Mouse (Mus musculus) neural tube, embryonic 14.5 days (tissue): Measurements from ENCODE around the gene Smg6. TPM values are rescaled to one million over a fixed set of nuclear protein-coding genes. Genes with fewer than 3 reads are reported as not detected.

Source experiments
- ATAC-seq: fragments of 200-750 bp; cut with Nextera tagmentation; 2 replicates; pipeline ENCODE4 v1.8.0; 2017; ENCODE audit warnings: low read depth, mild to moderate bottlenecking, moderate TSS enrichment, moderate library complexity
- H3K27ac ChIP-seq: fragments of 300-500 bp; sonication (generic); 2 replicates; pipeline ENCODE4 v1.5.1; 2014; ENCODE audit warnings: low read depth, mild to moderate bottlenecking, control low read depth, low read length, moderate library complexity, mixed read lengths
- H3K27me3 ChIP-seq: fragments of 300-500 bp; sonication (generic); 2 replicates; pipeline ENCODE4 v1.6.1; 2014; ENCODE audit warnings: low read length; ENCODE audit not compliant: control insufficient read depth, insufficient read depth
- H3K36me3 ChIP-seq: fragments of 300-500 bp; sonication (generic); 2 replicates; pipeline ENCODE4 v1.6.1; 2014; ENCODE audit warnings: low read length, mixed read lengths; ENCODE audit not compliant: control insufficient read depth, insufficient read depth
- H3K4me1 ChIP-seq: fragments of 300-500 bp; sonication (generic); 2 replicates; pipeline ENCODE4 v1.6.1; 2014; ENCODE audit warnings: low read length; ENCODE audit not compliant: control insufficient read depth, insufficient read depth
- H3K4me2 ChIP-seq: fragments of 300-500 bp; sonication (generic); 2 replicates; pipeline ENCODE4 v1.6.1; 2014; ENCODE audit warnings: mild to moderate bottlenecking, low read depth, low read length, control low read depth
- H3K4me3 ChIP-seq: fragments of 300-500 bp; sonication (generic); 2 replicates; pipeline ENCODE4 v1.5.1; 2014; ENCODE audit warnings: low read depth, low read length, control low read depth, mixed read lengths
- H3K9ac ChIP-seq: fragments of 300-500 bp; sonication (generic); replicated peaks from 2 replicates; pipeline ENCODE4 v1.6.1; 2014; ENCODE audit warnings: low read depth, mild to moderate bottlenecking, control low read depth, low read length, mixed read lengths
- H3K9me3 ChIP-seq: fragments of 300-500 bp; sonication (generic); 2 replicates; pipeline ENCODE4 v1.6.1; 2016; ENCODE audit warnings: low read length; ENCODE audit not compliant: control insufficient read depth
- WGBS: fragments of 180-500 bp; shearing (Covaris S2); extraction: QIAGEN DNeasy Blood & Tissue Kit; methylation state at CpG from one replicate; pipeline ENCODE4 v1.1.7; 2014; 5-methylcytosine and 5-hydroxymethylcytosine counted together
- microRNA counts: library from miRNA; unstranded; fragments of <30 nt; microRNA quantifications from one replicate; lab custom pipeline; 2016
- microRNA-seq: library from miRNA; unstranded; fragments of <30 nt; microRNA quantifications from one replicate; pipeline ENCODE4, GENCODE M21; 2016
- polyA plus RNA-seq: library from polyadenylated mRNA; unstranded; fragments of >200 nt; fragmentation: Nextera tagmentation; extraction: Ambion mirVana; gene quantifications from 2 replicates; pipeline ENCODE4 v1.2.1, GENCODE M21; 2014

Gene Smg6
- polyA plus RNA-seq, 1 experiment from 2014 or later = 13.7 TPM

GRCm38 (mm10) chr11:75212031-75212667 is 286.5 kb downstream of the Smg6 start:
- H3K27me3 ChIP-seq = no peaks in the 10 kb centered on the region
- no peak overlapping the region for H3K9ac ChIP-seq
- H3K27ac ChIP-seq = no peak overlapping the region
- ATAC-seq = no peak
- H3K4me2 ChIP-seq = no peak overlapping the region
- WGBS = 40% methylated on average over 8 of the region's 8 CpGs
- H3K9me3 ChIP-seq = no peaks in the 10 kb centered on the region
- peaks cover 19% of the 10 kb centered on the region for H3K4me1 ChIP-seq
- H3K36me3 ChIP-seq = no peaks in the 10 kb centered on the region
- H3K4me3 ChIP-seq = no peak overlapping the region

- Histone ChIP-seq H3K4me1 (peaks cover 19% of the 10 kb centered on the region), H3K36me3 (no peaks in the 10 kb centered on the region)
These were observed 287.3 kb downstream of the Smg6 start for GRCm38 (mm10) chr11:75212876-75213275.

GRCm38 (mm10) chr11:75213372-75214080 is 287.9 kb downstream of the Smg6 start:
- H3K36me3 ChIP-seq = no peaks in the 10 kb centered on the region
- peaks cover 19% of the 10 kb centered on the region for H3K4me1 ChIP-seq
- ATAC-seq = peak; percentile 70
- H3K9me3 ChIP-seq = no peaks in the 10 kb centered on the region
- no peaks in the 10 kb centered on the region for H3K27me3 ChIP-seq
- H3K27ac ChIP-seq = peak overlapping the region; percentile 70
- WGBS = 3% methylated on average over 34 of the region's 35 CpGs
- peak overlapping the region; percentile 39 for H3K9ac ChIP-seq
- peak overlapping the region; percentile 47 for H3K4me2 ChIP-seq
- peak overlapping the region; percentile 19; the same call in 1 of the 2 replicates for H3K4me3 ChIP-seq

More at GRCm38 (mm10) chr11:75212876-75213275, 287.3 kb downstream of the Smg6 start:
- WGBS = 32% methylated on average over 3 of the region's 3 CpGs
- Histone ChIP-seq H3K27ac (no peak overlapping the region), H3K4me3 (no peak overlapping the region), H3K4me2 (no peak overlapping the region), H3K9ac (no peak overlapping the region), H3K9me3 (no peaks in the 10 kb centered on the region), H3K27me3 (no peaks in the 10 kb centered on the region)
- ATAC-seq = no peak

MicroRNAs within 50 kb of the gene (microRNA counts, 519-probe panel; counts per million panel counts)
- microRNA mmu-miR-132 (lab: Ali Mortazavi, UCI) (5,066 counts per million, percentile 71 among the panel's probes with 10 or more counts), microRNA mmu-miR-212 (lab: Ali Mortazavi, UCI) (597 counts per million, percentile 0 among the panel's probes with 10 or more counts)

Small RNA genes within 50 kb of the gene (microRNA-seq; reads per million reads assigned to microRNA genes)
- gene Mir132 (647 reads per million, percentile 72 among the genes with 10 or more reads in this experiment), gene Mir212 (55.2 reads per million, percentile 36 among the genes with 10 or more reads in this experiment)

Other genes with a start within 250 kb of the Smg6 start
- 92.6 and 115 TPM in 2 replicates for gene Pafah1b1, start 201.2 kb upstream of the Smg6 start, polyA plus RNA-seq
- gene Mettl16, start 155.0 kb upstream of the Smg6 start, polyA plus RNA-seq = 33.9 and 37.1 TPM in 2 replicates
- gene Mnt, start 94.9 kb upstream of the Smg6 start, polyA plus RNA-seq = 7.6 and 9.4 TPM in 2 replicates
- gene Sgsm2, start 28.8 kb upstream of the Smg6 start, polyA plus RNA-seq = 25.3 and 28.7 TPM in 2 replicates
- 27.9 and 40.6 TPM in 2 replicates for gene Tsr1, start 27.8 kb upstream of the Smg6 start, polyA plus RNA-seq
- gene Srr, start 125 bp downstream of the Smg6 start, polyA plus RNA-seq = 41.6 and 45.8 TPM in 2 replicates
- 0.33 and 2.6 TPM in 2 replicates for gene Hic1, start 243.7 kb downstream of the Smg6 start, polyA plus RNA-seq